Mouse (Mus musculus): ENCODE results near the gene Zfp536. TPM values are rescaled to one million over a fixed set of nuclear protein-coding genes. Genes with fewer than 3 reads are reported as not detected.
A peak's percentile ranks its signal among the peaks of the same experiment; 100 is the strongest.

Gene Zfp536
- polyA plus RNA-seq, 1 experiment from 2014 or later = 3.2 TPM

DNA sequence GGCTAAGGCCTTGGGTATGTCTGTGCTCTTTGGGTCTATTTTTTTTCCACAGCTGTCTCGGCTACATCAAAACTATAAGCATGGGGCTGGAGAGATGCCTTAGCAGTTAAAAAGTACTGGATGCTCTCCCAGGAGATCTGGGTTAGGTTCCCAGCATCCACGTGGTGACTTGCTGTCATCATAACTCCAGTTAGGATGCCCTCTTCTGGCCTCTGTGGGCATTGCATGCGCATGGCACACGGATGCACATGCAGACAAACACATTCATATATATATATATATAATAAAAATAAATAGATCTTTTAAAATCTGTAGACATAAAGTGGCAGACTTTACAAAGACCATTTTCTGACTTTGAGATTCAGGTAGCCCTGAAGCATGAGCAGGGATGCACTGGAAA is 290.9 kb downstream of the Zfp536 start:
- Histone ChIP-seq H3K4me3 (ENCODE audit: low read depth, low read length) (no peak overlapping the region), H3K27ac (ENCODE audit: low read length) (no peak overlapping the region), H3K4me1 (ENCODE audit: insufficient read depth, low read depth, low read length) (no peaks in the 10 kb centered on the region), H3K36me3 (ENCODE audit: insufficient read depth, low read length) (no peaks in the 10 kb centered on the region), H3K9me3 (ENCODE audit: low read length) (no peaks in the 10 kb centered on the region), H3K27me3 (replicated peaks; ENCODE audit: insufficient read depth, low read length) (no peaks in the 10 kb centered on the region), H3K4me2 (replicated peaks; ENCODE audit: low read depth, low read length) (no peak overlapping the region), H3K9ac (replicated peaks; ENCODE audit: low read depth) (no peak overlapping the region)
- ATAC-seq (no peak), DNase-seq (ENCODE audit: low spot score) (no peak)
- WGBS = 75% methylated on average over 4 of the region's 4 CpGs
- TF ChIP-seq CTCF (IDR thresholded peaks at IDR 0.05) (no peak; the same call in 1 of the 2 replicates), EP300 (IDR thresholded peaks at IDR 0.05) (no peak)

- Histone ChIP-seq H3K4me2 (replicated peaks; ENCODE audit: low read depth, low read length) (no peak overlapping the region), H3K27ac (ENCODE audit: low read length) (no peak overlapping the region), H3K9ac (replicated peaks; ENCODE audit: low read depth) (no peak overlapping the region), H3K36me3 (ENCODE audit: insufficient read depth, low read length) (no peaks in the 10 kb centered on the region), H3K4me1 (ENCODE audit: insufficient read depth, low read depth, low read length) (no peaks in the 10 kb centered on the region), H3K27me3 (replicated peaks; ENCODE audit: insufficient read depth, low read length) (no peaks in the 10 kb centered on the region), H3K9me3 (ENCODE audit: low read length) (no peaks in the 10 kb centered on the region), H3K4me3 (ENCODE audit: low read depth, low read length) (no peak overlapping the region)
- DNase-seq (ENCODE audit: low spot score) (no peak), ATAC-seq (no peak)
- WGBS = 59% methylated on average over 6 of the region's 6 CpGs
- TF ChIP-seq EP300 (IDR thresholded peaks at IDR 0.05) = no peak
- no peak for TF ChIP-seq CTCF (IDR thresholded peaks at IDR 0.05)
Measured at GRCm38 (mm10) chr7:37481165-37481564, 292.3 kb downstream of the Zfp536 start.

GRCm38 (mm10) chr7:37477309-37477708 is 296.1 kb downstream of the Zfp536 start:
- no peak overlapping the region for H3K4me2 ChIP-seq (replicated peaks; ENCODE audit: low read depth, low read length)
- no peaks in the 10 kb centered on the region for H3K4me1 ChIP-seq (ENCODE audit: insufficient read depth, low read depth, low read length)
- H3K9me3 ChIP-seq (ENCODE audit: low read length) = no peaks in the 10 kb centered on the region
- no peak overlapping the region for H3K4me3 ChIP-seq (ENCODE audit: low read depth, low read length)
- H3K9ac ChIP-seq (replicated peaks; ENCODE audit: low read depth) = no peak overlapping the region
- no peak overlapping the region for H3K27ac ChIP-seq (ENCODE audit: low read length)
- DNase-seq (ENCODE audit: low spot score) (no peak), ATAC-seq (no peak)
- H3K27me3 ChIP-seq (replicated peaks; ENCODE audit: insufficient read depth, low read length) = no peaks in the 10 kb centered on the region
- WGBS = 80% methylated on average over 5 of the region's 5 CpGs
- no peaks in the 10 kb centered on the region for H3K36me3 ChIP-seq (ENCODE audit: insufficient read depth, low read length)
- TF ChIP-seq EP300 (IDR thresholded peaks at IDR 0.05) = no peak
- no peak for TF ChIP-seq CTCF (IDR thresholded peaks at IDR 0.05)

- 85% methylated on average over 2 of the region's 2 CpGs for WGBS
- TF ChIP-seq EP300 (IDR thresholded peaks at IDR 0.05) (no peak), CTCF (IDR thresholded peaks at IDR 0.05) (no peak)
Measured at GRCm38 (mm10) chr7:37475485-37475884, 298.0 kb downstream of the Zfp536 start.

DNA sequence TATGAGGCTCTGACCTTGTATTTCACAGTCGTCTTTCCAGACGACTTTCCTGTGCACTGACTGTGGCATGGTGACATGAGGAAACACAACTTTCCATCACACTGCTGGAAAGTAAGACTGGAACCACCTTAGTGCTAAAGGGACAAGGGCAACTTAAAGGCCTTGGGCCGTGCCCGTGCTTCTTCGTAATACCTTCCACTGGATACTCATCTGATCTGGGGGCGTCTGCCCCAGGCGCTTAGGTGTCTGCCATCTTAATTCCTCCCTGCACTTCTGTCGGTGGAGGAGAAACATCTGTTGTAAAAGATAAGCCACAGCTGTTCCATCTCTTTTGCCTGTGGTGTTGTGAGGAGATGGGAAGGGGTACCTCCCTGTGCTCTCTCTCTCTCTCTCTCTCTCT is 299.2 kb downstream of the Zfp536 start:
- no peaks in the 10 kb centered on the region for H3K27me3 ChIP-seq (replicated peaks; ENCODE audit: insufficient read depth, low read length)
- no peak overlapping the region for H3K4me3 ChIP-seq (ENCODE audit: low read depth, low read length)
- ATAC-seq = no peak
- no peaks in the 10 kb centered on the region for H3K9me3 ChIP-seq (ENCODE audit: low read length)
- 48% methylated on average over 8 of the region's 8 CpGs for WGBS
- no peaks in the 10 kb centered on the region for H3K36me3 ChIP-seq (ENCODE audit: insufficient read depth, low read length)
- no peak overlapping the region for H3K4me2 ChIP-seq (replicated peaks; ENCODE audit: low read depth, low read length)
- TF ChIP-seq CTCF (IDR thresholded peaks at IDR 0.05) (no peak), EP300 (IDR thresholded peaks at IDR 0.05) (no peak)
- H3K4me1 ChIP-seq (ENCODE audit: insufficient read depth, low read depth, low read length) = no peaks in the 10 kb centered on the region
- H3K9ac ChIP-seq (replicated peaks; ENCODE audit: low read depth) = no peak overlapping the region
- DNase-seq (ENCODE audit: low spot score) = no peak
- H3K27ac ChIP-seq (ENCODE audit: low read length) = no peak overlapping the region

More at GRCm38 (mm10) chr7:37475485-37475884, 298.0 kb downstream of the Zfp536 start:
- no peaks in the 10 kb centered on the region for H3K36me3 ChIP-seq (ENCODE audit: insufficient read depth, low read length)
- no peak overlapping the region for H3K27ac ChIP-seq (ENCODE audit: low read length)
- no peaks in the 10 kb centered on the region for H3K9me3 ChIP-seq (ENCODE audit: low read length)
- H3K4me2 ChIP-seq (replicated peaks; ENCODE audit: low read depth, low read length) = no peak overlapping the region
- no peaks in the 10 kb centered on the region for H3K27me3 ChIP-seq (replicated peaks; ENCODE audit: insufficient read depth, low read length)
- no peak overlapping the region for H3K4me3 ChIP-seq (ENCODE audit: low read depth, low read length)
- ATAC-seq (no peak), DNase-seq (ENCODE audit: low spot score) (no peak)
- H3K9ac ChIP-seq (replicated peaks; ENCODE audit: low read depth) = no peak overlapping the region
- H3K4me1 ChIP-seq (ENCODE audit: insufficient read depth, low read depth, low read length) = no peaks in the 10 kb centered on the region

DNA sequence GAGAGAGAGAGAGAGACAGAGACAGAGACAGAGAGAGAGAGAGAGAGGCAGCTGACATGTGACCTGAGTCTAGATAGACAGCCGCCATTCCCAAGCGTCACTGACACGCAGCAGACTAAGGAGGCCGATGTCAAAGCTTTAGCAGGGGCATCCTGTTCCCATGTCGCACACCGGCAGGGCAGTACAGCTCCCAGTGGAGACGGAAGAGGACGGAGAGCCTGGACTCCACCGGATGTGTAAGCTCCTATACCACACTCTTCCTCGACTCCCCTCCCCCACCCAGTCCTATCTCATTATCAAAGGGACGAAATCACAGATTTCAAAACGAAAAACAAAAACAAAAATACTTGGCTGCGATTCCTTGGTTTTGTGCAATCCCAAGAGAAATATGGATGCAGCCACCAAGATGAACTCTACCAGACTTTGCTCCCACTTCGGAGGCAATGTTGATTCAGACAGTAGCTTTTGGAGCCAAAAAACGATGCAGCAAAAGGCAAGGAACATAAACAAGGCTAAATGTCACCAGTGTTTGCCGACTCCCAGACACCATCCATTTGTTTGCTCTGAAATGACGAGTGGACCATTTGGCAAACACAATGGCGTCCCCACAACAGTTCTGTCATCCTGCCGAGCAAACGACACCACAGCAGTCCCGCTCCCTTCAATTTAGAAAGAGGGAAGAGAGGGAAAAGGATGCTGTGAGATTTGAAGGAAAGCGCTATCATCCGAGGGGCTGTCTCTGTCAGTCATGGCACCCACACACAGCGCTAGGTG is 299.9 kb downstream of the Zfp536 start:
- no peak for TF ChIP-seq CTCF (IDR thresholded peaks at IDR 0.05)
- TF ChIP-seq EP300 (IDR thresholded peaks at IDR 0.05) = no peak
- ATAC-seq (peak; percentile 60), DNase-seq (ENCODE audit: low spot score) (peak; percentile 41)
- Histone ChIP-seq H3K36me3 (ENCODE audit: insufficient read depth, low read length) (no peaks in the 10 kb centered on the region), H3K4me2 (replicated peaks; ENCODE audit: low read depth, low read length) (0 out of 2 replicates have a peak overlapping the region, but pooled peaks have one; percentile 19), H3K9ac (replicated peaks; ENCODE audit: low read depth) (no peak overlapping the region), H3K9me3 (ENCODE audit: low read length) (no peaks in the 10 kb centered on the region), H3K4me1 (ENCODE audit: insufficient read depth, low read depth, low read length) (no peaks in the 10 kb centered on the region), H3K27ac (ENCODE audit: low read length) (no peak overlapping the region), H3K27me3 (replicated peaks; ENCODE audit: insufficient read depth, low read length) (no peaks in the 10 kb centered on the region), H3K4me3 (ENCODE audit: low read depth, low read length) (no peak overlapping the region)
- 43% methylated on average over 24 of the region's 24 CpGs for WGBS

Data from lung, postnatal 0 days (tissue).